Mouse (Mus musculus): ENCODE measurements around the gene Cd70. TPM values are rescaled to one million over a fixed set of nuclear protein-coding genes. Genes with fewer than 3 reads are reported as not detected.

The Cd70 gene
- polyA plus RNA-seq, 1 experiment from 2014 or later, result not detected

DNA sequence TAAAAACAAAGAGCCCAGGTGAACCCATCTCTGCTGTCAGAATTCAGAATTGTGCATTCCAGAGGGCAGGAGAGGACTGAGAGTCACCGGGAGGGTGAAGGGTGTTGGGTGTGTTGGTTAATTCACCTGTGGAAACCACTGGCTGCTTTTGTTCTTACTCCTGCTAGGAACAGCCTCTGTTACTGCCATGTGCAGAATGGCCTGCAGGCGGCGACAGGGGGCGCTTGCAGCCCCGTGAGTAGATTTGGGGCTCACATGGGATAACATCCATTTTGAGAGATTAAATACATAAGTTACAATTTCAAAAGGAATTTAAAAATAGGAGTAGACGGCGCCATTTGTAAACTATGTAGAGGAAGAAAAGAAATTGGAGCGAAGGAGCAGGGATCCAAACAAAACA lies 30.8 kb upstream of the Cd70 start:
- ATAC-seq (ENCODE audit: insufficient number of reproducible peaks, low FRiP score, low TSS enrichment, low read depth), result no peak
- Histone ChIP-seq H3K27ac (replicated peaks; ENCODE audit: low read depth, low read length) (no peak overlapping the region), H3K4me1 (ENCODE audit: control insufficient read depth, insufficient read depth, low read length) (no peaks in the 10 kb centered on the region), H3K36me3 (ENCODE audit: control insufficient read depth, insufficient read depth, low read length) (no peaks in the 10 kb centered on the region), H3K9me3 (ENCODE audit: control insufficient read depth, low read length) (no peaks in the 10 kb centered on the region), H3K27me3 (ENCODE audit: control insufficient read depth, insufficient read depth, low read length) (no peaks in the 10 kb centered on the region), H3K9ac (ENCODE audit: low read length) (no peak overlapping the region), H3K4me3 (ENCODE audit: low read depth, low read length) (no peak overlapping the region), H3K4me2 (ENCODE audit: low read depth, severe bottlenecking) (no peak overlapping the region)
- WGBS, result 35% methylated on average over 8 of the region's 8 CpGs
- DNase-seq (ENCODE audit: low spot score), result no peak

DNA sequence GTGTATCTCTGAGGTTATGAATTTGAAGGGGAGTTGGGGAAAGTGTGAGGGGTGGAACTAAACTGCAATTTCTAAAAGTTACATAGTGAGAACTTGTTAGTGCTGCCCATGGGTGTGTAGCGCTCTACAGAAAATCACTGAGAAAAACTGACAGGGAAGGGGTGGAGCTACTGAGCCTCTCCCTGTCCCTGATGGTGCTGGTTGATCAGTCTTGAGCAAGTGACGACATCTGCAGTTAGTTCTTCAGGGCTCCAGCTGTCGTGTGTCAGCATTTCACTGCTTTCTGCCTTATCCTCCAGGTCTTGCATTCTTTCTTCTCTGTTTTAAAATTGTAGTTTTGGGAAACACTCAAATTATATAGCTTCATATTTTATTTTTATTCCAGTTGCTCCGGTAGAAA lies 23.8 kb upstream of the Cd70 start:
- WGBS, result 65% methylated on average over 4 of the region's 4 CpGs
- no peak overlapping the region for H3K4me2 ChIP-seq (ENCODE audit: low read depth, severe bottlenecking)
- H3K36me3 ChIP-seq (ENCODE audit: control insufficient read depth, insufficient read depth, low read length), result no peaks in the 10 kb centered on the region
- H3K27me3 ChIP-seq (ENCODE audit: control insufficient read depth, insufficient read depth, low read length), result no peaks in the 10 kb centered on the region
- no peak overlapping the region for H3K27ac ChIP-seq (replicated peaks; ENCODE audit: low read depth, low read length)
- ATAC-seq (ENCODE audit: insufficient number of reproducible peaks, low FRiP score, low TSS enrichment, low read depth) (no peak), DNase-seq (ENCODE audit: low spot score) (no peak)
- H3K4me3 ChIP-seq (ENCODE audit: low read depth, low read length), result no peak overlapping the region
- H3K4me1 ChIP-seq (ENCODE audit: control insufficient read depth, insufficient read depth, low read length), result no peaks in the 10 kb centered on the region
- H3K9me3 ChIP-seq (ENCODE audit: control insufficient read depth, low read length), result no peaks in the 10 kb centered on the region
- no peak overlapping the region for H3K9ac ChIP-seq (ENCODE audit: low read length)

DNA sequence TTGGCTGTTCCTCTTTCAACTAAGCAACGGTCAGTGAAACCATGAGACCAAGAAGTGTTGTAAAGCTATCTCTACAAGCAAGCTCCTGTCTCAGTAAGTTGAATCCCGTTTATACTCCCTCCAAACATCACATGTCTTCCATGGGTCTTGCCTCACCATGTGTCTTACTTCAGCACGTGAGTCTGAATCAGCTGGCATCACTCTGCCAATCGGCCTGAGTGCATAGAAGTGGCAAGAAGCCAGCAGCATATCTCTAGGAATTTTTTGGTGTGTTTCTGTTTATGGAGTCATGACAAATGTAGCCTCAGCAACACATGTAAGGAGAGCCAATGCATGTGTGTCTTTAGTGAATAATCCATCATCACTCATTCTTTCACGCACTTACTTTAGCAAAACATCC lies 22.8 kb upstream of the Cd70 start:
- Histone ChIP-seq H3K9ac (ENCODE audit: low read length) (no peak overlapping the region), H3K9me3 (ENCODE audit: control insufficient read depth, low read length) (no peaks in the 10 kb centered on the region), H3K27me3 (ENCODE audit: control insufficient read depth, insufficient read depth, low read length) (no peaks in the 10 kb centered on the region), H3K4me3 (ENCODE audit: low read depth, low read length) (no peak overlapping the region), H3K4me2 (ENCODE audit: low read depth, severe bottlenecking) (no peak overlapping the region), H3K36me3 (ENCODE audit: control insufficient read depth, insufficient read depth, low read length) (no peaks in the 10 kb centered on the region), H3K27ac (replicated peaks; ENCODE audit: low read depth, low read length) (no peak overlapping the region), H3K4me1 (ENCODE audit: control insufficient read depth, insufficient read depth, low read length) (no peaks in the 10 kb centered on the region)
- no peak for DNase-seq (ENCODE audit: low spot score)
- WGBS, result 84% methylated on average over 5 of the region's 5 CpGs
- no peak for ATAC-seq (ENCODE audit: insufficient number of reproducible peaks, low FRiP score, low TSS enrichment, low read depth)

DNA sequence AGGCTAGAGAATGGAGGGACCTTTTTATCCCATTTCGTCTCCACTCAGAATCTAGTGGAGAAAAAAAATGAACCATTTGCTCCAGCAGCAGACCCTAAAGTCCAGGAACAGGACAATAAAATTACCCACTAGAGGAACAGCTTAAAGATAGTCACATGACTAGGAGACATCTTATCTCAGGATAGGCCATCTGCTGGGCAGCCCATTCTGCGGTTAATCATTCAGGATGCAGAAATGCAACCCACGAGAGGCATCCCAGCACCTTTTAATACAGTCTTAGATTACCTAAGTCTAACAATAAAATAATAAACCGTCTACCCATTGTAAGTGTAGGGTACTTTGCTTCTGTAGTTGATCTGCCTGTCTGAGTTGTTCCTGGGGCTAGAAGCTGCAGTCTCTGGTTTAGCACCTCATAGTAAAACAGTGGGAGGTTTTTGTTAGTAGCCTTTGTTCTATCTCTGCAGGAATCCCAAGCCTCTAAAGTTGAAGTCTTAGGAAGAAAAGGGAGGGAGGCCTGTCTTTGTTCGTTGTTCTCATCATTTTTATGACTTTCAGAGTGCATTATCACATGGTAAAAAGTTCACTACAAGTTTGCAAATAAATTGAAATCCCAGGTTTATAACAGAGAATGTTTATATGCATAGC lies 21.2 kb upstream of the Cd70 start:
- no peaks in the 10 kb centered on the region for H3K4me1 ChIP-seq (ENCODE audit: control insufficient read depth, insufficient read depth, low read length)
- H3K9me3 ChIP-seq (ENCODE audit: control insufficient read depth, low read length), result no peaks in the 10 kb centered on the region
- no peaks in the 10 kb centered on the region for H3K36me3 ChIP-seq (ENCODE audit: control insufficient read depth, insufficient read depth, low read length)
- ATAC-seq (ENCODE audit: insufficient number of reproducible peaks, low FRiP score, low TSS enrichment, low read depth) (no peak), DNase-seq (ENCODE audit: low spot score) (no peak)
- no peaks in the 10 kb centered on the region for H3K27me3 ChIP-seq (ENCODE audit: control insufficient read depth, insufficient read depth, low read length)
- H3K4me2 ChIP-seq (ENCODE audit: low read depth, severe bottlenecking), result no peak overlapping the region
- WGBS, result 48% methylated on average over 5 of the region's 5 CpGs
- H3K27ac ChIP-seq (replicated peaks; ENCODE audit: low read depth, low read length), result no peak overlapping the region
- no peak overlapping the region for H3K9ac ChIP-seq (ENCODE audit: low read length)
- no peak overlapping the region for H3K4me3 ChIP-seq (ENCODE audit: low read depth, low read length)

DNA sequence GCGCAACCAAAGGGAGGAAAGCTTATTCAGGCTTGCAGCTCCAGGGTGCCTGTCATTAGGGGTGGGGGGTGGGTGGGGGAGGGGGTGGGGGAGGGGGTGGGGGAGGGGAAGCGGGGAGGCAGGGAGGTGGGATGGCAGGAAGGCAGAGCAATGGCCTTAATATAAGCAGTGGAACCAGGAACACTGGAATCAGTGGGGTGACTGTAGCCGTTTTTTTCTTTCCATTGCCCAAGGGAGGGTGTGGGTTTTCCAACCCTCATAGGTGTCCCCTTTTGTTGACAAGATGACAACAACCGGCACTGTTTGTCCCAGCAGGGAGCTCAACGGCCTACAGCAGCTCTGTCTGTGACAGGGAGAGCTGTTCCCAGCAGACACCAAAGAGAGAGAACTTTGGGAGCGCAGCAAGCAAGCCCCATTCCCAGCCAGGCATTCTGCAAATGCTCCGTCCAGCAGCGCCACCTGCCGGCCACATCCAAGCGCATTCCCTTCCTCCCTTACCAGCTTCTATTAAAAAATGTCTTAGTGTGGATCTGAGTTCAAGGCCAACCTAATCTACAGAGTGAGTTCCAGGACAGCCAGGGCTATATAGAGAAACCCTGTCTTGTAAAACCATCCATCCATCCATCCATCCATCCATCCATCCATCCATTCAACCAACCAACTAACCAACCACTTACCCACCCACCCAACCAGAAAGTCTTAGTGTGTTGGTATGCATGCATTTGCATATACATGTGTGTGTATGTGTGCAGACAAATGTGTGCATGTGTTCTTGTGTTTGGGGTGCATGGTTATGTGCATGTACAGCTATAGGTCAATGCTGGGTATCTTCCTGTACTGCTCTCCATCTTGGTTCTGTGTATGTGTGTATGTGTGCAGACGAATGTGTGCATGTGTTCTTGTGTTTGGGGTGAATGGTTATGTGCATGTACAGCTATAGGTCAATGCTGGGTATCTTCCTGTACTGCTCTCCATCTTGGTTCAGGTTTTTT lies 17.5 kb upstream of the Cd70 start:
- 9% methylated on average over 10 of the region's 11 CpGs for WGBS
- H3K4me2 ChIP-seq (ENCODE audit: low read depth, severe bottlenecking), result no peak overlapping the region
- no peaks in the 10 kb centered on the region for H3K9me3 ChIP-seq (ENCODE audit: control insufficient read depth, low read length)
- ATAC-seq (ENCODE audit: insufficient number of reproducible peaks, low FRiP score, low TSS enrichment, low read depth) (peak; percentile 60; the same call in 1 of the 2 replicates), DNase-seq (ENCODE audit: low spot score) (peak; percentile 95)
- H3K36me3 ChIP-seq (ENCODE audit: control insufficient read depth, insufficient read depth, low read length), result no peaks in the 10 kb centered on the region
- no peaks in the 10 kb centered on the region for H3K27me3 ChIP-seq (ENCODE audit: control insufficient read depth, insufficient read depth, low read length)
- no peak overlapping the region for H3K4me3 ChIP-seq (ENCODE audit: low read depth, low read length)
- H3K9ac ChIP-seq (ENCODE audit: low read length), result no peak overlapping the region
- H3K4me1 ChIP-seq (ENCODE audit: control insufficient read depth, insufficient read depth, low read length), result no peaks in the 10 kb centered on the region
- H3K27ac ChIP-seq (replicated peaks; ENCODE audit: low read depth, low read length), result no peak overlapping the region

DNA sequence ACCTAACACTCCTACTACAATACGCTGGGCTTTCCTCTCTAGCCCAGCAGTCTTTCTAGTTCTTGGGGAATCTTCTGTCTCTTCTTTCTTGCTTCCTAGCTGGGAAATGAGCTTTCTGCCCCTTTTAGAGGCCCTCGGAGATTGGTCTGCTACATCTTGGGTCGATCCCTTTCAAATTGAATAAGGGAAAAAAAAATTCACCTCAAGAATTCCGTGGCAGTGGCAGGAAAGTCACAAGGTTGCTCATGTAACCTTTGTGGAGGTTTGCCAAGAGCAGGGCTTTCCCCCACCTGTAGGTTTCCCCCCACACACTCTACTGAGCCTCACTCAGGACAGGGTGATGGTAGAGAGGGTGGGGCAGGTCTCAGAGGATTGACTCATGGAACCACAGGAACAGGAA lies 4.2 kb upstream of the Cd70 start:
- WGBS, result 85% methylated on average over 4 of the region's 4 CpGs
- Histone ChIP-seq H3K9me3 (ENCODE audit: control insufficient read depth, low read length) (no peaks in the 10 kb centered on the region), H3K4me2 (ENCODE audit: low read depth, severe bottlenecking) (no peak overlapping the region), H3K36me3 (ENCODE audit: control insufficient read depth, insufficient read depth, low read length) (no peaks in the 10 kb centered on the region), H3K27ac (replicated peaks; ENCODE audit: low read depth, low read length) (no peak overlapping the region), H3K4me1 (ENCODE audit: control insufficient read depth, insufficient read depth, low read length) (no peaks in the 10 kb centered on the region), H3K9ac (ENCODE audit: low read length) (no peak overlapping the region), H3K4me3 (ENCODE audit: low read depth, low read length) (no peak overlapping the region), H3K27me3 (ENCODE audit: control insufficient read depth, insufficient read depth, low read length) (peaks cover 17% of the 10 kb centered on the region)
- no peak for DNase-seq (ENCODE audit: low spot score)
- ATAC-seq (ENCODE audit: insufficient number of reproducible peaks, low FRiP score, low TSS enrichment, low read depth), result no peak

DNA sequence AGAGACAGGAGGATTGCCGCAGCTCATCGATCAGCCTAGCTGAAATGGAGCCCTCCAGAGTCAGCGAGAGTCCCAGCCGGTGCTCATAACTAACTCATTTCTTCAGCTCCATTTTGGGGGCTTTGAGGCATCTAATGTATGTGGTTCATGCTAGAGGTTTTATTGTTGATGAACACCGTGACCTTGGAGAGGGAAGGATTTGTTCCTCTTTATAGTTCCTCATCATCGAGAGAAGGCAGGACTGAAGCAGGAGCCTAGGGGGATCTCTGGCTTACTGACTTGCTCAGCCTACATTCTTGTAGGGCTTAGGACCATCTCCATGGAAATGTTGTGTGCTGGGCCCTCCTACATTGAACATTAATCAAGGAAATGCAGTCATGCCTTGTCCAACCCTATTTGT lies 3.4 kb upstream of the Cd70 start:
- no peak overlapping the region for H3K4me2 ChIP-seq (ENCODE audit: low read depth, severe bottlenecking)
- H3K9ac ChIP-seq (ENCODE audit: low read length), result no peak overlapping the region
- DNase-seq (ENCODE audit: low spot score) (no peak), ATAC-seq (ENCODE audit: insufficient number of reproducible peaks, low FRiP score, low TSS enrichment, low read depth) (no peak)
- no peaks in the 10 kb centered on the region for H3K4me1 ChIP-seq (ENCODE audit: control insufficient read depth, insufficient read depth, low read length)
- peaks cover 25% of the 10 kb centered on the region for H3K27me3 ChIP-seq (ENCODE audit: control insufficient read depth, insufficient read depth, low read length)
- H3K4me3 ChIP-seq (ENCODE audit: low read depth, low read length), result no peak overlapping the region
- no peaks in the 10 kb centered on the region for H3K36me3 ChIP-seq (ENCODE audit: control insufficient read depth, insufficient read depth, low read length)
- no peaks in the 10 kb centered on the region for H3K9me3 ChIP-seq (ENCODE audit: control insufficient read depth, low read length)
- 93% methylated on average over 6 of the region's 6 CpGs for whole genome bisulfite sequencing
- H3K27ac ChIP-seq (replicated peaks; ENCODE audit: low read depth, low read length), result no peak overlapping the region

DNA sequence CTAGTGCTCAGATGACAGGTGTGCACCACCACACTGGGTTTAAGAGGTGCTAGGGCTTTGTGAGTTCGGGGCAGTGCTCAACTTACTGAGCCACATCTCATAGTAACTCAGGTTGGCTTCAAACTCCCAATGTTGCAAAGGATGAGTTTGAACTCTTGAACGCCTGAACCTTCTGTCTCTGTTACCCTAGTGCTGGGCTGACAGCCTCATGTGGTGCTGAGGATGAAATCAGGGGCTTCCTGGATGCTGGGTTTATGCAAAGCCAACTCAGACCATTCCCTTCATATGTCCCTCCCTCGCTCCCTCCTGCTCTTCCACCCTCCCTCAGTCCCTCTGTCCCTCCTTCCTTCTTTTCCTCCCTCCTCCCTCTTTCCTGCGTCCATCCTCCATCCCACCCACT lies 1.2 kb downstream of the Cd70 start:
- Histone ChIP-seq H3K36me3 (ENCODE audit: control insufficient read depth, insufficient read depth, low read length) (no peaks in the 10 kb centered on the region), H3K27me3 (ENCODE audit: control insufficient read depth, insufficient read depth, low read length) (peaks cover 31% of the 10 kb centered on the region), H3K4me3 (ENCODE audit: low read depth, low read length) (no peak overlapping the region), H3K9me3 (ENCODE audit: control insufficient read depth, low read length) (no peaks in the 10 kb centered on the region), H3K4me2 (ENCODE audit: low read depth, severe bottlenecking) (no peak overlapping the region), H3K4me1 (ENCODE audit: control insufficient read depth, insufficient read depth, low read length) (no peaks in the 10 kb centered on the region), H3K27ac (replicated peaks; ENCODE audit: low read depth, low read length) (no peak overlapping the region), H3K9ac (ENCODE audit: low read length) (no peak overlapping the region)
- WGBS, result 70% methylated on average over 4 of the region's 4 CpGs
- DNase-seq (ENCODE audit: low spot score) (no peak), ATAC-seq (ENCODE audit: insufficient number of reproducible peaks, low FRiP score, low TSS enrichment, low read depth) (no peak)

All from limb, embryonic 11.5 days (tissue).